Mouse (Mus musculus) testis, adult 2 months (tissue): ENCODE data around the gene Gm38431.

Source experiments
- CTCF ChIP-seq: fragments of 200-500 bp; IDR thresholded peaks from 2 replicates; pipeline ENCODE4 v1.5.1; 2012; ENCODE audit warnings: low read depth, mild to moderate bottlenecking, inconsistent platforms, low read length, moderate library complexity; ENCODE audit not compliant: control insufficient read depth, insufficient read depth, insufficient replicate concordance
- POLR2A ChIP-seq: fragments of 200-500 bp; IDR thresholded peaks from 2 replicates; pipeline ENCODE4 v1.6.1; 2012; ENCODE audit warnings: low read depth, mild to moderate bottlenecking, inconsistent platforms, low read length, moderate library complexity; ENCODE audit not compliant: control insufficient read depth

DNA sequence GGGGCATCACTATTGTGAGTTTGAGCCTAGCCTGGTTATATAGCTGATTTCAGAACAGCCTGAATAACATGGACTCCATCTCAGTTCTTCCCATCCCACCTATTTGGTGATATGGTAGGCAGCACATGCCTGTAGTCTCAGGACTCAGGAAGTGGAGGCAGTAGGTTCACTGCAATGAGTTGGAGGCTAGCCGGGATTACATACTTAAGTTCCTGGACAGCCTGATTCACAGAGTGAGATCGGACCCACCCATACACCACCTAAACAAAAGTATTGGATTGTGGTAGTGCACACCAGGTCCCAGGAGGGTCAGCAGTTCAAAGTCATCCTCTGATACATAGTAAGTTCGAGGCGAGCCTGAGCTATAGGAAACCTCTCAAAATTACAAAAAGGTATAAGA lies 19.2 kb downstream of the Gm38431 start:
- TF ChIP-seq POLR2A (no peak), CTCF (no peak)
